Mouse (Mus musculus): ENCODE data around the gene Grb2. TPM values are rescaled to one million over a fixed set of nuclear protein-coding genes. Genes with fewer than 3 reads are reported as not detected.

Grb2 gene
- polyA plus RNA-seq, 1 experiment from 2014 or later: 124 TPM

DNA sequence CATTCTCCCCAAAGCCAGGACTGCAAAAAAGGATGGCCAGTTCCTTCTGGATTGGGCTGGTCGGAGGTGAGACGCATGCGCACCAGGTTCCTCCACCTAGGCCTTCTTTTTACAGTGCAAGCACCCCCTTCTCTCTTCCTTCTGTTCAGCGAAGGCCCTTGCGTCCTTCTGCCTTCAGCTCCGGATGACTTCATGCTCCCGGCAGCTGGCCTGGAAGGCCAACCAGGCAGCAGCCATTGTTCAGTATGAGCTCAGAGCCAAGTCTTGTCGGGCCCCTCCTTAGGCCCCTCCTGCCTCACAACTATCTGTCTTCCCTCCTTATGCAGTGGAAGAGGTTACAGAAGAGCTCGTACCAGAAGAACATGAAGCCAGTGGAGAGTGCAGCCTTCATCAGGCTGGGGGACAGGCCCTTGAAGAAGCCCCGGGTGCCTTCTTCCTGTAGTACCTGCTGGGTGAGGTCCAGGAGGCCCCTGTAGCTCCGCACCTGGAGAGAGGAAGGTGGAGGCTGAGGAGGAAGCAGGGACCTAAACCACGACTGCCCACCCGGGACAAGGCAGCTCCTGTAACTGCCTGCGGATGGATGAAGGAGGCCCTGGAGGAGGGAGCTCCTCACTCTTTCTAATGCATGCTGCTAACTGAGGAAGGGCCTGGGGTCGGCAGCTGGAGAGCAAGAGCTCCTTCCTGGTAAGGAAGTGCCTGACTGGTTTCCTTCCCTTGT lies 93.1 kb downstream of the Grb2 start:
- Histone ChIP-seq H3K4me2 (no peak overlapping the region), H3K4me3 (replicated peaks) (no peak overlapping the region), H3K36me3 (replicated peaks) (peaks cover 22% of the 10 kb centered on the region), H3K4me1 (peaks cover 21% of the 10 kb centered on the region), H3K27me3 (peaks cover 5% of the 10 kb centered on the region; the same call in 1 of the 2 replicates), H3K27ac (no peak overlapping the region), H3K9ac (no peak overlapping the region), H3K9me3 (no peaks in the 10 kb centered on the region)
- 88% methylated on average over 15 of the region's 15 CpGs for WGBS
- ATAC-seq (ENCODE audit: low FRiP score): no peak

GRCm38 (mm10) chr11:115614346-115615107 lies 93.9 kb downstream of the Grb2 start:
- Histone ChIP-seq H3K9me3 (no peaks in the 10 kb centered on the region), H3K27me3 (peaks cover 5% of the 10 kb centered on the region; the same call in 1 of the 2 replicates), H3K36me3 (replicated peaks) (peaks cover 20% of the 10 kb centered on the region), H3K4me1 (peaks cover 21% of the 10 kb centered on the region), H3K9ac (no peak overlapping the region), H3K4me3 (replicated peaks) (no peak overlapping the region), H3K4me2 (no peak overlapping the region), H3K27ac (no peak overlapping the region)
- WGBS: 90% methylated on average over 10 of the region's 10 CpGs
- ATAC-seq (ENCODE audit: low FRiP score): no peak

DNA sequence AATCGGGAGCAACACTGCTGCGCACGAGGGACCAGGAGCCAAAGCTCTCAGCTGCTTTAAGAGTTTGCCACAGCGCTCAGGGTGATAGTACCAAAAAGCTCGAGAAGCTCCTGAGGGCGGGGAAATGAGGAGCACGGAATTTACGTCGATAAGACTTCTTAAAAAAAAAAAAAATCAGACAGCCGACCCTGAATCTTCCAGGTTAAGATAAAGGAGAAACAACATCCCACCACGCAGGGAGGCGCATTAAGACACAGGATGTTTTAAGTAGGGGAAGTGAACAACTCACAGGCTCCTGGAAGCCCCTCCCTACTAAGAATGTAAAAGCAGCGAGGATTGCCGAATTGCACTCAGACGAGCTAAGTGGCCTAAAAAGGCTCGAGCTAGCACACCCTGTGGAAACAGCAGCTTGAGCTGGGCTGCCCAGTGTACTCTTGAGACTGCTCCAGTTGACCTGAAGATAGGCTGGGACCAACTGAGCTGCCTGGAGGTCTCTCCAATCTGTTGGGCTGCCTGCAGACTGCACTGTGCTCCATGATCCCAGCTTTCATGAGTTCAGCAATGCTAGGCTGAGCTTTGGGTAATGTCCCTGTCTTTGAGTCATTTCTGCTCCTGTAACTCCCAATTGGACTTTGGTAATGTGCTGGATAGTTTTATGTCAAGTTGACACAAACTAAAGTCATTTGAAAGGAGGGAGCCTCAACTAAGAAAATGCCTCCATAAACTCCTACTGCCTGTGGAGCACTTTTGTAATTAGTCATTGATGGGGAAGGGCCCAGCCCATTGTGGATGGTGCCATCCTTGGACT lies 95.1 kb downstream of the Grb2 start:
- Histone ChIP-seq H3K4me1 (peaks cover 21% of the 10 kb centered on the region), H3K4me3 (replicated peaks) (peak overlapping the region; percentile 60), H3K36me3 (replicated peaks) (peaks cover 32% of the 10 kb centered on the region), H3K4me2 (peak overlapping the region; percentile 87), H3K9ac (peak overlapping the region; percentile 69), H3K9me3 (no peaks in the 10 kb centered on the region), H3K27me3 (peaks cover 5% of the 10 kb centered on the region; the same call in 1 of the 2 replicates), H3K27ac (peak overlapping the region; percentile 86)
- ATAC-seq (ENCODE audit: low FRiP score): no peak; the same call in 1 of the 2 replicates
- WGBS: 2% methylated on average over 16 of the region's 16 CpGs

DNA sequence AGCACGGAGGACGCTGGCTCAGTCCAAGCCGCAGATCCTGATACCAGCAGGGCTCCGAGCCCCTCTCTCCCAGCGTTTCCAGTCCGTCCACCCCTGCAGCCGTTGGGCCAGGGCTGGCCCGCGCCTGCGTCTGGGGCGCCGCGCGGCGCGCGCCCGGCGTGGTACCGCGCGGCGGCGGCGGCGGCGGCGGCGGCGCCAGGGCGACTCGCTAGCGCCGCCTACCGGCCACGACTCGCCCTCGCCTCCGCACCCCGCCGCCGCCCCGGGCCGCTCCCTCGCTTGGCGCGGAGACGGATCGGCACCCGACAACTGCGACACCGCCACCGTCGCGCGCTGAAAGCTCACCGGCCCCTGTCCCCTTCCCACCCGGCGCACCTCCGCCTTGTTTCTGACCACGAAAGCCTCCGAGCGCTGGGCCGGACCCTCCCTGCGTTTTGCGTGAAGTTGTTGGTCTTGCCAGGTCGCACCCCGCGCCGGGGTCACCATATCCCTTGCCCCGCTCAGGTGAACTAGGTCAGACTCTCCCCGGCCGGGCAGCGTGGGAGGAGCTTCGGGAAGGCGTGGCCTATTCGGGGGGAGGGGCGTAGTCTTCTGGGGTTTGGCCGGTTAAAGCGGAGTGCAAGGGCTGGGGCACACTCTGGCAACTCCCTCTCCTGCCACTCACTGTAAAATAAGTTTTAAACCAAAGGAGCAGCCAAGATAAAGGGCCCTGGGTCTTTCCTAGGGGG lies 95.8 kb downstream of the Grb2 start, which contains the start of gene Mif4gd:
Mif4gd (minus strand) TSS at position 560 of the 728 bp plus-strand sequence.
- peak within 1 kb of the TSS; percentile 60 for H3K4me3 ChIP-seq (replicated peaks)
- peak; percentile 86 for ATAC-seq (ENCODE audit: low FRiP score)
- H3K9ac ChIP-seq: peak within 1 kb of the TSS; percentile 69
- no peaks in the 10 kb centered on the region for H3K9me3 ChIP-seq
- under 1% methylated on average over 80 of the region's 80 CpGs for WGBS
- peak within 1 kb of the TSS; percentile 86 for H3K27ac ChIP-seq
- H3K4me2 ChIP-seq: peak within 1 kb of the TSS; percentile 87
- H3K36me3 ChIP-seq (replicated peaks): peaks cover 39% of the 10 kb centered on the region
- peaks cover 21% of the 10 kb centered on the region for H3K4me1 ChIP-seq
- peaks cover 5% of the 10 kb centered on the region; the same call in 1 of the 2 replicates for H3K27me3 ChIP-seq

GRCm38 (mm10) chr11:115612059-115612409 lies 96.4 kb downstream of the Grb2 start:
- ATAC-seq (ENCODE audit: low FRiP score): peak; percentile 45; the same call in 1 of the 2 replicates
- H3K4me3 ChIP-seq (replicated peaks): peak overlapping the region; percentile 60
- peak overlapping the region; percentile 87 for H3K4me2 ChIP-seq
- H3K36me3 ChIP-seq (replicated peaks): peaks cover 44% of the 10 kb centered on the region
- peak overlapping the region; percentile 80 for H3K27ac ChIP-seq
- H3K27me3 ChIP-seq: peaks cover 5% of the 10 kb centered on the region; the same call in 1 of the 2 replicates
- peaks cover 21% of the 10 kb centered on the region for H3K4me1 ChIP-seq
- H3K9ac ChIP-seq: peak overlapping the region; percentile 69
- under 1% methylated on average over 13 of the region's 13 CpGs for WGBS
- no peaks in the 10 kb centered on the region for H3K9me3 ChIP-seq

DNA sequence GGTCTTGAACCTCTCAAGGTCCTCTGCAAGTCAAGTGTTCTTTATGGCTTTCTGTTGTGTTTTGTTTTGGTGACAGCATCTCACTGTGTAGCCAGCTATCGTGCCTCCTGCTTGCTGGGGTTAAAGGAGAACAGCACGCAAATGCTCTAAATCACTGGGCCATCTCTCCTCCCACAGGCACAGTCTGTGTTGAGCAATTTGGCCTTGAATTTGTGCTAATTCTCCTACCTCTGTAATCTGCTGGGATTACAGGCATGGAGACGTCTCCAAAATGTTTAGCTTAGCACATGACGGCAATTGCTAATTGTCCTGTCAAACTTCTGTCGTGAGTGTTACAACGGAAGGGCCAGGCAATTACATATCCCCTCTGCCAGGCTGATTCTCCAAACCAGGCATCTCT lies 97.2 kb downstream of the Grb2 start:
- Histone ChIP-seq H3K27ac (no peak overlapping the region), H3K9ac (no peak overlapping the region), H3K4me3 (replicated peaks) (no peak overlapping the region), H3K4me2 (peak overlapping the region; percentile 87; the same call in 1 of the 2 replicates), H3K4me1 (peaks cover 21% of the 10 kb centered on the region), H3K9me3 (no peaks in the 10 kb centered on the region), H3K27me3 (peaks cover 5% of the 10 kb centered on the region; the same call in 1 of the 2 replicates), H3K36me3 (replicated peaks) (peaks cover 49% of the 10 kb centered on the region)
- WGBS: 78% methylated on average over 6 of the region's 6 CpGs
- no peak for ATAC-seq (ENCODE audit: low FRiP score)

DNA sequence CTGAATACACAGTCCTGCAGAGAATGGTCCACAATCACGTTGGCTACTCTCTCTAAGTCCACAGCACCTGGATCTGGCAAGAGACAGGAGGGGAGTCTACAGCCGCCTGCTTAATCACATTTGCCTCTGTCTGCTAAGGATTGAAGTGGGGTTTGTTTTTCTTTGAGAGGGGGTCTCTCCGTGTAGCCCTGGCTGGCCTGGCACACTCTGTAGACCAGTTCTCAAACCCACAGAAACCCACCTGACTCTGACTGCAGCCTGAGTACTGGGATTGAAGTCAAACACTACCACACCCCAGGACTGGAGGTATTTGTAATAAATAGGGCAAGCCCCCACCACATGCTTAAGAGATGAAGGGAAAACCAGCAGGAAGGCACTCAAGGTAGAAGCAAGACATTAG lies 98.8 kb downstream of the Grb2 start:
- no peak overlapping the region for H3K4me2 ChIP-seq
- no peak overlapping the region for H3K9ac ChIP-seq
- peaks cover 34% of the 10 kb centered on the region for H3K4me1 ChIP-seq
- H3K4me3 ChIP-seq (replicated peaks): no peak overlapping the region
- peaks cover 5% of the 10 kb centered on the region; the same call in 1 of the 2 replicates for H3K27me3 ChIP-seq
- no peak for ATAC-seq (ENCODE audit: low FRiP score)
- WGBS: 77% methylated on average over 3 of the region's 3 CpGs
- no peak overlapping the region for H3K27ac ChIP-seq
- H3K9me3 ChIP-seq: no peaks in the 10 kb centered on the region
- H3K36me3 ChIP-seq (replicated peaks): peaks cover 48% of the 10 kb centered on the region

DNA sequence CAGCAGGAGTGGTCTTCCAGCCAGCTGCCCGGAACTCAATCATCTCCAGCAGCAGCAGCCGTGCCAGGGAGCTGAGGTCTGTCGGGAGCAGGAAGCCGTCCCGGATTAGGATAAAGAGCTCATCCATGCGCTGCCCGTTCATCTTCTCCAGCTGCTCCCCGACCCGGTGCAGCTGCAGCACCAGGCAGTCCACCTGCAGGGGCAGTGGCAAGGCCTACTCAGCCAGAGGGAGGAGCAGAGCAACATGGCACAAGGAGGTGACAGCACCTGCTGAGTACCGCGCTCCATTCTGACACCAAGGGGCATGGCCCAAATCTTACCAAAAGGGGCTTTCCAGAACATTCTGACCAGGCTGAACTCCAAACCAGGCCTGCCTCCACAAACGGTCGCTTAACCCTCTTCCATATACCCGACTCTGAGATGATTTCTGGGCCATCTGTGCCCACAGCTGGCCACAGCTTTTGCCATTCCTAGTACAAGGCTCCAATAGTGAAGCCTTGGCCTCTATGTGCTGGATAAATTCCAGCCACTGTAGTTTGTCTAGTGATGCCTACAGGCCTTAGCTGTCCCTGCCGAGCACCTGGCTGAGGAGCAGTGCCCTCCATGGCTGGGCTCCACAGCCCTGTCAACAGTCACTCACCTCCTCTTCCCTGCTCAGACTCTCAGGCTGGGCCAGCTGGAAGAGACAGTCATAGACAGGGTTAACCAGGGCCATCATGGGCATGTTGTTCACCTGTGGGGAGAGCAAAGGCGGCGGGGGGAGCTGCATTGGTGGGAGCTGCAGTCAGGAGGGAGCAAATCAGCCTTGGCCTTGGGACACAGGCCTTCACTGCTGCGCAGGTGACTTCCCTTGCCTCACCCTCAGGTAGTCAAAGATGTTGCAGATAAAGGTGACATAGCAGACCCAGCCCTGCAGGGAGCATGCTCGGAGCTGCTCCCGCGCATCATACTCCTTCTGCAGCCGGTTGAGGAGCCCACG lies 99.7 kb downstream of the Grb2 start:
- H3K4me3 ChIP-seq (replicated peaks): no peak overlapping the region
- no peak overlapping the region for H3K27ac ChIP-seq
- no peak for ATAC-seq (ENCODE audit: low FRiP score)
- H3K27me3 ChIP-seq: no peaks in the 10 kb centered on the region
- WGBS: 85% methylated on average over 22 of the region's 23 CpGs
- no peak overlapping the region for H3K9ac ChIP-seq
- H3K9me3 ChIP-seq: no peaks in the 10 kb centered on the region
- H3K4me1 ChIP-seq: peaks cover 36% of the 10 kb centered on the region
- no peak overlapping the region for H3K4me2 ChIP-seq
- peaks cover 46% of the 10 kb centered on the region for H3K36me3 ChIP-seq (replicated peaks)

DNA sequence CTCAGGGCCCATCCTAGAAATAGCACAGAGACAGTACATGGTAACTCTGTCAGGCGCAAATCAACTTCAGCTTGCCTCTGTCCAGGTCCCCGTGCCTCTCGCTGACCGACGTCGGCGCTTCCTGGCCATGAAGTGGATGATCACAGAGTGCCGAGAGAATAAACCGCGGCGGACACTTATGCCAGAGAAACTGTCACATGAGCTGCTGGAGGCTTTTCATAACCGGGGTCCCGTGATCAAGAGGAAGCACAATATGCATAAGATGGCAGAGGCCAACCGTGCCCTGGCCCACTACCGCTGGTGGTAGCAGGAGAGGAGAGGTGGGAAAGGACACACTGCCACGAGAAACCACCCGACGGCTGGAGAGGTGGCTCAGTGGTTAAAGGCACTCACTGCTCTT lies 101.7 kb downstream of the Grb2 start:
- WGBS: 91% methylated on average over 18 of the region's 18 CpGs
- H3K4me1 ChIP-seq: peaks cover 34% of the 10 kb centered on the region
- no peak overlapping the region for H3K4me2 ChIP-seq
- H3K27me3 ChIP-seq: no peaks in the 10 kb centered on the region
- peaks cover 46% of the 10 kb centered on the region for H3K36me3 ChIP-seq (replicated peaks)
- no peaks in the 10 kb centered on the region for H3K9me3 ChIP-seq
- H3K9ac ChIP-seq: no peak overlapping the region
- H3K4me3 ChIP-seq (replicated peaks): no peak overlapping the region
- ATAC-seq (ENCODE audit: low FRiP score): no peak
- no peak overlapping the region for H3K27ac ChIP-seq

GRCm38 (mm10) chr11:115604304-115604696 lies 104.1 kb downstream of the Grb2 start:
- peak; percentile 22; the same call in 1 of the 2 replicates for ATAC-seq (ENCODE audit: low FRiP score)
- H3K4me3 ChIP-seq (replicated peaks): peak overlapping the region; percentile 99
- H3K9me3 ChIP-seq: no peaks in the 10 kb centered on the region
- peak overlapping the region; percentile 98 for H3K9ac ChIP-seq
- H3K4me1 ChIP-seq: peaks cover 31% of the 10 kb centered on the region
- H3K36me3 ChIP-seq (replicated peaks): peaks cover 44% of the 10 kb centered on the region
- under 1% methylated on average over 26 of the region's 26 CpGs for WGBS
- peak overlapping the region; percentile 85 for H3K27ac ChIP-seq
- H3K4me2 ChIP-seq: peak overlapping the region; percentile 73
- no peaks in the 10 kb centered on the region for H3K27me3 ChIP-seq

Measured in forebrain, embryonic 12.5 days (tissue).